Mouse (Mus musculus): ENCODE measurements around the gene Vmn1r159.
"Not testable (repeated sequence)": the region's sequence is repeated elsewhere in the genome, so short reads cannot be mapped to it uniquely, and the experiment has no call there.

DNA sequence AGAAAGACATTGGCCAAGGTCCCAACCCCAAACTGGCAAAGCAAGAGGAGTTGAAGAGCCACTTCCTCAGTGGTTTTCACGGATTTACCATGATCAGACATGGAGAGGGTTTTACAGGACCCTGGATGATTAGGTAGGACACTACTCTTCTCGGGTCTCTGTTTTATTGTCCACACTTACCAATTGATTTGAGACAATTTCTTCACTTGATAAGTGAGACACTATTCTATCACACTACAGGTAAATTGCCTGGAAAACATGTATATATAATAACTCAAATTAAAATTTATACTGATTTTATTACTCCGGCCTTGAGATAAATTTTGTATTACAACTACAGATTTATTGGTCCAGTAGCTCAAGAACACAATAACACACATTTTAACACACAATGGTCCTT lies at the start of gene Vmn1r159:
- TF ChIP-seq GATA1 (IDR thresholded peaks at IDR 0.05; ENCODE audit: borderline replicate concordance, low read length); FLI1 (IDR thresholded peaks at IDR 0.05; ENCODE audit: low read length): not testable (repeated sequence)
